Mouse (Mus musculus) heart, adult 2 months (tissue): ENCODE results near the gene Gm20388. TPM values are rescaled to one million over a fixed set of nuclear protein-coding genes. Genes with fewer than 3 reads are reported as not detected.

Source experiments
- DNase-seq, 2 experiments: peaks; one replicate each; pipeline ENCODE4 v3.0.0; 2021
- H3K27ac ChIP-seq: fragments of 200-600 bp; 2 replicates; pipeline ENCODE4 v1.8.1; 2022
- H3K27me3 ChIP-seq: fragments of 200-500 bp; 2 replicates; pipeline ENCODE4 v1.6.1; 2012; ENCODE audit warnings: mild to moderate bottlenecking, low read length, inconsistent platforms, mixed read lengths; ENCODE audit not compliant: control insufficient read depth, insufficient read depth
- H3K36me3 ChIP-seq: fragments of 200-500 bp; 2 replicates; pipeline ENCODE4 v1.6.1; 2012; ENCODE audit warnings: low read length, inconsistent platforms; ENCODE audit not compliant: control insufficient read depth, insufficient read depth
- H3K4me1 ChIP-seq: fragments of 200-500 bp; 2 replicates; pipeline ENCODE4 v1.6.1; 2011; ENCODE audit warnings: low read length; ENCODE audit not compliant: control insufficient read depth, insufficient read depth
- H3K4me3 ChIP-seq: fragments of 200-600 bp; 2 replicates; pipeline ENCODE4 v1.8.1; 2022
- H3K79me2 ChIP-seq: fragments of 200-500 bp; replicated peaks from 2 replicates; pipeline ENCODE4 v1.6.1; 2012; ENCODE audit warnings: mild to moderate bottlenecking, inconsistent platforms, low read length, moderate library complexity, mixed read lengths; ENCODE audit not compliant: control insufficient read depth, insufficient read depth
- H3K9ac ChIP-seq: fragments of 200-500 bp; 2 replicates; pipeline ENCODE4 v1.6.1; 2012; ENCODE audit warnings: low read depth, mild to moderate bottlenecking, control low read depth, inconsistent platforms, low read length, mixed read lengths
- CTCF ChIP-seq: fragments of 200-600 bp; IDR thresholded peaks from 2 replicates; pipeline ENCODE4 v1.8.1; 2022; ENCODE audit warnings: antibody characterized with exemption, mild to moderate bottlenecking, moderate library complexity
- EP300 ChIP-seq: fragments of 200-500 bp; IDR thresholded peaks from 2 replicates; pipeline ENCODE4 v1.6.1; 2011; ENCODE audit warnings: low read depth, low read length, control low read depth; ENCODE audit not compliant: insufficient read depth
- POLR2A ChIP-seq: fragments of 200-500 bp; IDR thresholded peaks from 2 replicates; pipeline ENCODE4 v1.6.1; 2011; ENCODE audit warnings: mild to moderate bottlenecking, low read depth, low read length, control low read depth; ENCODE audit not compliant: insufficient read depth
- WGBS: fragments of 180-500 bp; shearing (Covaris S2); methylation state at CpG from one replicate; pipeline ENCODE4 v1.1.7; 2018; 5-methylcytosine and 5-hydroxymethylcytosine counted together
- intact Hi-C: fragments of 180-260 bp; cut with DNase I; formaldehyde crosslinking; loops from one replicate; pipeline ENCODE4 v1.15.1; 2025
- polyA plus RNA-seq: library from polyadenylated mRNA; depleted of rRNA; stranded (reverse); fragments of >200 nt; gene quantifications from 2 replicates; pipeline ENCODE4 v1.2.3, GENCODE M21; 2012
- total RNA-seq, 2 experiments: library from RNA; stranded (reverse); gene quantifications; 2 replicates each; pipeline ENCODE4 v1.2.3; 2021

Gm20388 gene
- total and polyA plus RNA-seq, 3 experiments, result 1.8 to 32.3 TPM; not detected in 1

GRCm38 (mm10) chr8:124067059-124067750, 4156.6 kb downstream of the Gm20388 start:
- Histone ChIP-seq H3K27me3 (no peaks in the 10 kb centered on the region), H3K36me3 (peaks cover 2% of the 10 kb centered on the region; the same call in 1 of the 2 replicates), H3K4me1 (peaks cover 18% of the 10 kb centered on the region), H3K27ac (peak overlapping the region; percentile 65), H3K4me3 (no peak overlapping the region), H3K79me2 (no peaks in the 10 kb centered on the region), H3K9ac (no peak overlapping the region)
- 41% methylated on average over 4 of the region's 4 CpGs for WGBS
- intact Hi-C loops, result no loop called here
- no peak for DNase-seq
- TF ChIP-seq EP300 (no peak), CTCF (no peak), POLR2A (no peak)

- no peak for TF ChIP-seq POLR2A
- no peak for TF ChIP-seq EP300
- no peak for TF ChIP-seq CTCF
- H3K27ac ChIP-seq, result no peak overlapping the region
- 23% methylated on average over 18 of the region's 18 CpGs for WGBS
- H3K9ac ChIP-seq, result no peak overlapping the region
- DNase-seq, result peak in 1 of 2 experiments; percentile 16
- peaks cover 18% of the 10 kb centered on the region for H3K4me1 ChIP-seq
- H3K79me2 ChIP-seq, result no peaks in the 10 kb centered on the region
- H3K4me3 ChIP-seq, result no peak overlapping the region
- intact Hi-C loops, result no loop called here
- H3K27me3 ChIP-seq, result no peaks in the 10 kb centered on the region
- peaks cover 2% of the 10 kb centered on the region; the same call in 1 of the 2 replicates for H3K36me3 ChIP-seq
Observed at GRCm38 (mm10) chr8:124070363-124071324, 4160.0 kb downstream of the Gm20388 start.

GRCm38 (mm10) chr8:124075977-124076376, 4165.3 kb downstream of the Gm20388 start:
- Histone ChIP-seq H3K79me2 (no peaks in the 10 kb centered on the region), H3K9ac (no peak overlapping the region), H3K4me3 (no peak overlapping the region), H3K4me1 (peaks cover 4% of the 10 kb centered on the region), H3K36me3 (no peaks in the 10 kb centered on the region), H3K27me3 (no peaks in the 10 kb centered on the region), H3K27ac (no peak overlapping the region)
- WGBS, result 53% methylated on average over 8 of the region's 8 CpGs
- TF ChIP-seq EP300 (no peak), CTCF (no peak), POLR2A (no peak)
- no peak for DNase-seq
- intact Hi-C loops, result no loop called here

- Histone ChIP-seq H3K36me3 (no peaks in the 10 kb centered on the region), H3K9ac (no peak overlapping the region), H3K79me2 (no peaks in the 10 kb centered on the region), H3K4me1 (peaks cover 3% of the 10 kb centered on the region), H3K4me3 (no peak overlapping the region), H3K27me3 (no peaks in the 10 kb centered on the region), H3K27ac (no peak overlapping the region; the same call in 1 of the 2 replicates)
- 37% methylated on average over 3 of the region's 3 CpGs for WGBS
- TF ChIP-seq CTCF (no peak), POLR2A (no peak), EP300 (no peak)
- DNase-seq, result no peak
- intact Hi-C loops, result no loop called here
Observed at GRCm38 (mm10) chr8:124076416-124076815, 4165.8 kb downstream of the Gm20388 start.

GRCm38 (mm10) chr8:124077377-124077776, 4166.7 kb downstream of the Gm20388 start:
- no peak for DNase-seq
- Histone ChIP-seq H3K9ac (no peak overlapping the region), H3K27me3 (no peaks in the 10 kb centered on the region), H3K79me2 (no peaks in the 10 kb centered on the region), H3K27ac (no peak overlapping the region), H3K4me1 (peaks cover 3% of the 10 kb centered on the region), H3K36me3 (no peaks in the 10 kb centered on the region), H3K4me3 (no peak overlapping the region)
- 74% methylated on average over 8 of the region's 8 CpGs for WGBS
- TF ChIP-seq CTCF, result no peak
- no peak for TF ChIP-seq EP300
- no peak for TF ChIP-seq POLR2A
- intact Hi-C loops, result no loop called here

- Histone ChIP-seq H3K4me3 (no peak overlapping the region), H3K9ac (no peak overlapping the region), H3K27ac (no peak overlapping the region), H3K36me3 (no peaks in the 10 kb centered on the region), H3K79me2 (no peaks in the 10 kb centered on the region), H3K27me3 (no peaks in the 10 kb centered on the region), H3K4me1 (peaks cover 3% of the 10 kb centered on the region)
- 96% methylated on average over 10 of the region's 10 CpGs for WGBS
- intact Hi-C loops, result no loop called here
- TF ChIP-seq POLR2A (no peak), CTCF (peak; percentile 25), EP300 (no peak)
- DNase-seq, result no peak
Observed at GRCm38 (mm10) chr8:124077998-124078397, 4167.4 kb downstream of the Gm20388 start.
